Mouse (Mus musculus) C2C12 (cell line): ENCODE results near the gene Itpr3. TPM values are rescaled to one million over a fixed set of nuclear protein-coding genes. Genes with fewer than 3 reads are reported as not detected.

Experiments
- H3K27me3 ChIP-seq: one replicate; pipeline ENCODE4 v1.6.1; 2011; ENCODE audit not compliant: control insufficient read depth, insufficient read depth, insufficient read length
- H3K36me3 ChIP-seq: one replicate; pipeline ENCODE4 v1.6.1; 2011; ENCODE audit not compliant: control insufficient read depth, insufficient read depth
- H3K4me3 ChIP-seq: one replicate; pipeline ENCODE4 v1.5.1; 2011; ENCODE audit warnings: mild to moderate bottlenecking, control low read depth; ENCODE audit not compliant: poor library complexity, insufficient read depth, severe bottlenecking
- H3K79me2 ChIP-seq: one replicate; pipeline ENCODE4 v1.6.1; 2011; ENCODE audit not compliant: control insufficient read depth, insufficient read depth
- H3K79me3 ChIP-seq: one replicate; pipeline ENCODE4 v1.6.1; 2011; ENCODE audit warnings: low read depth, control low read depth
- H3ac ChIP-seq: one replicate; pipeline ENCODE3; 2011; ENCODE audit warnings: low read depth; ENCODE audit not compliant: control insufficient read depth, insufficient read length
- CEBPB ChIP-seq: IDR thresholded peaks from one replicate; pipeline ENCODE4 v1.6.1; 2011; ENCODE audit warnings: low read depth, mild to moderate bottlenecking, control low read depth, moderate library complexity
- CTCF ChIP-seq: IDR thresholded peaks from one replicate; pipeline ENCODE4 v1.5.1; 2011; ENCODE audit not compliant: control insufficient read depth, insufficient read depth, insufficient read length
- FOSL1 ChIP-seq: IDR thresholded peaks from one replicate; pipeline ENCODE4 v1.8.0; 2011; ENCODE audit warnings: mild to moderate bottlenecking, low read length; ENCODE audit not compliant: poor library complexity, insufficient read depth, severe bottlenecking
- MAX ChIP-seq: IDR thresholded peaks from one replicate; pipeline ENCODE4 v1.6.1; 2011; ENCODE audit warnings: mild to moderate bottlenecking, control low read depth
- MYOD1 ChIP-seq: IDR thresholded peaks from one replicate; pipeline ENCODE4 v1.6.1; 2011; ENCODE audit warnings: low read depth; ENCODE audit not compliant: control insufficient read depth, insufficient read length
- MYOG ChIP-seq: IDR thresholded peaks from one replicate; pipeline ENCODE4 v1.6.1; 2011; ENCODE audit not compliant: control insufficient read depth, insufficient read length; ENCODE audit errors: extremely low read depth
- USF1 ChIP-seq: IDR thresholded peaks from one replicate; pipeline ENCODE4 v1.6.1; 2011; ENCODE audit warnings: low read depth, mild to moderate bottlenecking, control low read depth, moderate library complexity
- polyA plus RNA-seq: library from polyadenylated mRNA; unstranded; fragments of >200 nt; fragmentation: generic; extraction: Trizol; gene quantifications from one replicate; pipeline ENCODE4 v1.2.1, GENCODE M21; 2012; ENCODE audit warnings: missing spikeins

Itpr3 gene
- polyA plus RNA-seq, 1 experiment, result 20.0 TPM

DNA sequence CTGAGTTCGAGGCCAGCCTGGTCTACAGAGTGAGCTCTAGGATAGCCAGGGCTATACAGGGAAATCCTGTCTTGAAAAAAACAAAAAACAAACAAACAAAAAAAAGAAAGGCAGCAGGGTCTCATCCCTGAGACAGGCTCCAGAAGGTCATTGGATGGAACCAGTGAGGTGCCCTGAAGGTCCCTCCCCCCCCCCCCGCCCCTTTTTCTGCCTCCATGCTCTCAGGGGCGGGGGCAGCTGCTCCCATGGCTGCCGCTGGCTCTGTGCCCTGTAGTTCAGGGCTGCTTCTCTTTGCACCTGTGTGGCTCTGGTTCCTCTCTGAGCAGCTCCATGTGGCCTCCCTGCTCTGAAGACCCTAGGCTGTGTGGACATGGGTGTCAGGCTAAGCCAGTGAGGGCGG is 12.0 kb downstream of the Itpr3 start:
- Histone ChIP-seq H3K79me3 (peaks cover 24% of the 10 kb centered on the region), H3K4me3 (no peak overlapping the region)
- TF ChIP-seq CEBPB (no peak), USF1 (no peak), MYOD1 (no peak), MYOG (no peak), CTCF (no peak), MAX (no peak), FOSL1 (no peak)

DNA sequence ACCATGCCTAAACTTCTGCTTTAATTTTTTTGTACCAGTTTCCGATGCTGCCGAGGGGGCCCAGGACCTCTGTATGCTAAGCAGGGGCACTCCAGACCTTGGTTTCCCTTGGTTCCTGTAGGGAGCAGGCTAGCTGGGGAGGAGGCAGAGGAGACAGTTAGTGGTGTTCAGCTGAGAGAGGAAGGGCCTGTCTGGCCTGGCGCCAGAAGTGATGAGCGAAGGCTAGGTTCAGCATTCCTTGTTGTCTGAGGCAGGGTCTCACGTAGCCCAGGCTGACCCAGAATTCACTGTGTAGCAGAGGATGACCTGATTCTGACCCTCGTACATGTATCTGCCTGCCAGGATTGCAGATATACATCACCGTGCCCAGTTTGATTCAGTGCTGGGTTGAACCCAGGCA is 13.8 kb downstream of the Itpr3 start:
- Histone ChIP-seq H3K4me3 (no peak overlapping the region), H3ac (no peak overlapping the region), H3K27me3 (no peaks in the 10 kb centered on the region), H3K79me3 (peaks cover 18% of the 10 kb centered on the region), H3K79me2 (peaks cover 56% of the 10 kb centered on the region), H3K36me3 (peaks cover 4% of the 10 kb centered on the region)
- TF ChIP-seq MAX (no peak), FOSL1 (no peak), MYOD1 (no peak), CEBPB (no peak), MYOG (no peak), USF1 (no peak), CTCF (no peak)

More for the DNA sequence above, 12.0 kb downstream of the Itpr3 start:
- H3K36me3 ChIP-seq, result no peaks in the 10 kb centered on the region
- no peak overlapping the region for H3ac ChIP-seq
- no peaks in the 10 kb centered on the region for H3K27me3 ChIP-seq
- peaks cover 74% of the 10 kb centered on the region for H3K79me2 ChIP-seq

DNA sequence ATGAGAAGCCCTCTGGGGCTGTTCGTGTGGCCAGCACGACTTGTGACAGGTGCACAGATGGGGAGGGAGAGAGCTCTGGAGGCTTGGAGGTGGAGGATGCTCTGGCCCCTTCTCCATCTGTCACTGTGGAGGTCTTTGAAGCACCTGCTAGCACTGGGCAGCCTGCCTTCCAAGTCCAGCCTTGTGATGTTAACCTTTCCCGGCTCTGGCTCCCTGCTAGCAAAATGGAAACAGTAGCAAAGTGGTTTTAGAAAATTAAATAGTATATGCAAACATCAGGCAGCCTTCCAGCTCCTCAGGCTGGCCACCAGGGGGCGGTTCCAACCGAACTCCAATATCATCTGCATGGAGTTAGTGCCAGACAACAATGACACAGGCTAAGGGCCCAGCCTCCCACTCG is 14.5 kb downstream of the Itpr3 start:
- Histone ChIP-seq H3K27me3 (no peaks in the 10 kb centered on the region), H3K36me3 (peaks cover 6% of the 10 kb centered on the region), H3K79me3 (peaks cover 16% of the 10 kb centered on the region), H3K4me3 (no peak overlapping the region), H3K79me2 (peaks cover 54% of the 10 kb centered on the region), H3ac (no peak overlapping the region)
- peak; percentile 10 for TF ChIP-seq CTCF
- TF ChIP-seq MAX, result no peak
- no peak for TF ChIP-seq USF1
- TF ChIP-seq FOSL1, result no peak

DNA sequence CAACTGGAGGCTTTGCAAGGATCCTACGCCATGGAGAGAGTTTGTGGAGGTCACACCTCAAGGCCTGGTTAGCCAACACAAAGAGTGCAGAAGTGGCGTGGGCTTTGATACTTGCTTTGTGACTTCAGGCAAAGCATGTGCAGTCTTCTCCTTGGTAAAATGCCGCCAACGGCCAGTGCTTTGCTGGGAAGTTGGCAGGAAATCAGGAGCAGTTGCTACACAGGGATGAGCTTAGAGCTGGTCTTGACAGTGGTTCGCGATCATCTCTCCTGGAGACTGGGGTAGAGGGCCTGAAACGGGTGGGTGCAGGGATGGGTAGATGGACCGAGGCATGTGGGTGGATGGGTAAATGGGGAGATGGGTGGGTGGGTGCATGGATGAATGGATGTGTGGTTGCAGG is 15.3 kb downstream of the Itpr3 start:
- Histone ChIP-seq H3K27me3 (no peaks in the 10 kb centered on the region), H3K36me3 (peaks cover 6% of the 10 kb centered on the region)
- no peak for TF ChIP-seq MYOG
- TF ChIP-seq CEBPB, result no peak
- TF ChIP-seq MYOD1, result no peak
- no peak for TF ChIP-seq USF1
- no peak for TF ChIP-seq MAX
- TF ChIP-seq FOSL1, result no peak
- TF ChIP-seq CTCF, result no peak

DNA sequence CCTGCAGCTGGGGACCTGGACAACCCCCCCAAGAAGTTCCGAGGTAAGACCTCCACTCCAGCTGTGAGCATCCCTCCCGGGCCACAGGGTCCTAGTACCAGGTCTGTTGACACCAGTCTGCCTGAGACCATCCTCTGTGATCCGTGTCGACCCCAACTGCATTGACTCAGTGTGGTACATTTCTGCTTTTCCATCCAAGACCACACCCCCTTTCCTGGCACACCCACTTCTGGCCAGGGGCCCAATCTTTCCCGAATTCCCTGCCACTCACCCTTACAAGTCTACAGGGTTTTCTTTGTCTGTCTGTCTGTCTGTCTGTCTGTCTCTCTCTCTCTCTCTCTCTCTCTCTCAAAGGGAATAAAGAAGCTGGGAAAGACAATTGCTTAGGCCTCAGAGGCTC is 16.0 kb downstream of the Itpr3 start:
- Histone ChIP-seq H3K36me3 (peaks cover 6% of the 10 kb centered on the region), H3K27me3 (no peaks in the 10 kb centered on the region), H3K79me3 (peaks cover 18% of the 10 kb centered on the region), H3K79me2 (peaks cover 60% of the 10 kb centered on the region), H3ac (no peak overlapping the region), H3K4me3 (no peak overlapping the region)
- TF ChIP-seq FOSL1 (no peak), USF1 (no peak), CTCF (no peak), MYOD1 (no peak), MAX (no peak), CEBPB (no peak), MYOG (no peak)

More for the DNA sequence above, 15.3 kb downstream of the Itpr3 start:
- Histone ChIP-seq H3ac (no peak overlapping the region), H3K79me2 (peaks cover 54% of the 10 kb centered on the region), H3K4me3 (no peak overlapping the region), H3K79me3 (peaks cover 16% of the 10 kb centered on the region)

DNA sequence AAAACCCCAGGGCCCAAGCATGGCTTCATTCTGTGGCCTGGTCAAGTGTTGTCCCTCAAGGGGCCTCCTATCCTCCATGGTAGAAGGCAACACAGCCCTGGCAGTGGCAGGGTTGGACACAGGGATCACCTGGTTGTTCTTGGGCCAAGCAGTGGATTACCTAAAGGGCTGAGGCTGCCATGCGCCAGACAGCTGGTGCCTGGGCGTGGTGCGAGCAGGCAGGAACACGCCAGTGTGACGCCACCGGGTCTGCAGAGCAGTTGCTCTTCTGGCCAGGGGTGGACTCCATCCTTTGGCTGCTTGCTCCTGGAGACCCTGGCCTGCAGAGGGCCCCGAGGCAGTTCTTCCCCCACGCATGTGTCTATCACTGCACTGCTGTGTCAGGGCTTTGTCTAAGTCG is 16.7 kb downstream of the Itpr3 start:
- H3K4me3 ChIP-seq, result no peak overlapping the region

More for the DNA sequence above, 16.7 kb downstream of the Itpr3 start:
- no peak overlapping the region for H3ac ChIP-seq
- peaks cover 63% of the 10 kb centered on the region for H3K79me2 ChIP-seq
- H3K79me3 ChIP-seq, result peaks cover 18% of the 10 kb centered on the region
- TF ChIP-seq CTCF, result no peak
- H3K36me3 ChIP-seq, result peaks cover 6% of the 10 kb centered on the region
- no peaks in the 10 kb centered on the region for H3K27me3 ChIP-seq
